Mouse (Mus musculus) adipocyte (in vitro differentiated cells): ENCODE measurements around the gene Kcnj16.

ENCODE experiments used
- DNase-seq: peaks from one replicate; pipeline ENCODE4 v3.0.0-alpha.2; 2016; ENCODE audit warnings: low spot score

Gene Kcnj16

GRCm38 (mm10) chr11:111056030-111056429 lies 88.2 kb downstream of the Kcnj16 start:
- no peak for DNase-seq

GRCm38 (mm10) chr11:111057435-111057834 lies 89.6 kb downstream of the Kcnj16 start:
- no peak for DNase-seq

- DNase-seq: no peak
Observed at GRCm38 (mm10) chr11:111059440-111059839, 91.6 kb downstream of the Kcnj16 start.

- no peak for DNase-seq
Observed at GRCm38 (mm10) chr11:111060216-111060615, 92.4 kb downstream of the Kcnj16 start.

DNA sequence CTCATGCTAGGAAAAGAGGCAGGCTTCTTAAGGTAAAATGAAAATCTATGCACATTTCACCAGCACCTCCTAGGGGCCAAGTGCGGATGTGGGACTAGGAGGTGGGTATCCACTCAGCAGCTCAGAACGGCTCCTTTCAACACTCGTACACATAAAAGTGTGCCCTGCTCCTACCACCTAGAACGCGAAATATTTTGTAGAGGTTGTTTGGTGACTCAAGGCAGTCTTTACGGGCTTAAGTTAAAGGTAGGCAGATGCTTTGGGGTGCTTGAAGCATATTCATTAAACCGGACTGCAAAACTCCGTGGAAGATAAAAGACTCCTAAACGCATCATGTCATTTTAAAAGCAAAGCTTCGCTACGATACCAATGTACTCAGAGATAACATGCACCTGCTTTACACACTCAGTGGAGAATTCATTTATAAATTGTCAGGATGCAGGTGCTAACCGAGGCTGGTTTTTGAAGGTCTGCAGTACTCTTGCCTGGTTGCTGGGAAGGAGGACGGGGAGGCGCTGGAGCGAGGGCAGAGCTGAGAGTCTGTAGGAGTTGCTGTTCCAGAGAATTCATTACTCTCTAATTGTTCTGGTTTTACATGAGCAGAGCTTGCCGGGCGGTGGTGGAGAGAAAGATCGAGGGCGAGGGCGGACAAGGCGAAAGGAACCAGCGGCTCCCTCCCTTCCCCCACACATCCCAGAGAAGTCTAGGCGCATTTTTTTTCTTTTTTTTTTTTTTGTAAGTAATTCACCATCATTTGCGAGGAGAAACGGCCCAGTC lies 97.1 kb downstream of the Kcnj16 start:
- DNase-seq: no peak

- no peak for DNase-seq
Observed at GRCm38 (mm10) chr11:111065635-111066298, 97.9 kb downstream of the Kcnj16 start, which contains the start of gene Kcnj2. Gene Kcnj2 (plus strand): TSS chr11:111066164.

GRCm38 (mm10) chr11:111066299-111066691 lies 98.5 kb downstream of the Kcnj16 start:
- DNase-seq: no peak

- no peak for DNase-seq
Observed at GRCm38 (mm10) chr11:111067787-111068186, 100.0 kb downstream of the Kcnj16 start.

DNA sequence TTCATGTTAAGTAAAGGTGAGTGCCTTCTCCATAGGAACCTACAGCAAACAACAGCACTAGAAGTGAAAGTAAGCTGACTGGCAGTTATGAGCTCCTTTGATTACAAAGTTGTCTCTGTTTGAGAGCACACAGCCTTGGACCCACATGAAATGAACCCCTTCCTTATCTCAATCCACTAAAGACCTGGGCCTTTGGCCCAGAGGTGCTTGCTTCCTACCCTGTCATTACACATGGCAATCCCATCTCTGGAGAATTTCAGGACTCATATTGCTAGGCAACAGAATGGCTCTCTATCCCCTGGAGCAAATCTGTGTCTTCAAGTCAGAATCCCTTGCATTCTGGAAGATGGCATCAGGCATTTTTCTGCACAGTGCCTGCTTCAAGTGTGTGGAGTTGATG lies 102.6 kb downstream of the Kcnj16 start:
- no peak for DNase-seq

GRCm38 (mm10) chr11:111074131-111074530 lies 106.3 kb downstream of the Kcnj16 start:
- DNase-seq: no peak
